Mouse (Mus musculus): ENCODE data around the gene Rac1. TPM values are rescaled to one million over a fixed set of nuclear protein-coding genes. Genes with fewer than 3 reads are reported as not detected.

Rac1 gene
- total RNA-seq, 1 experiment = 122 TPM

- Histone ChIP-seq H3K9me3 (ENCODE audit: control insufficient read depth, insufficient read depth, low read depth, low read length) (no peaks in the 10 kb centered on the region), H3K27ac (ENCODE audit: insufficient read depth, low read depth, low read length, poor library complexity, severe bottlenecking) (no peak overlapping the region), H3K9ac (ENCODE audit: insufficient read depth, low read depth, low read length, poor library complexity, severe bottlenecking) (no peak overlapping the region), H3K36me3 (ENCODE audit: control insufficient read depth, insufficient read depth, low read length, poor library complexity, severe bottlenecking) (no peaks in the 10 kb centered on the region; the same call in 1 of the 2 replicates), H3K4me1 (ENCODE audit: control insufficient read depth in 2 of 2, insufficient read depth in 2 of 2, low read length in 2 of 2, poor library complexity in 1 of 2) (peaks cover 0 to 8% of the 10 kb centered on the region in 2 experiments; a peak in 1 of 4 replicates), H3K4me3 (ENCODE audit: insufficient read depth in 1 of 2, low read depth in 1 of 2, low read length in 2 of 2, poor library complexity in 1 of 2, severe bottlenecking in 1 of 2) (0 out of 4 replicates have a peak overlapping the region, but pooled peaks of 1 of the 2 experiments have one; percentile 5)
- TF ChIP-seq HCFC1 (IDR thresholded peaks at IDR 0.05; ENCODE audit: borderline replicate concordance, insufficient read depth, low read length) (no peak), MAFK (IDR thresholded peaks at IDR 0.05; ENCODE audit: insufficient read depth, low read depth, low read length) (no peak), ZC3H11A (IDR thresholded peaks at IDR 0.05; ENCODE audit: borderline replicate concordance, low read depth, low read length) (no peak), ZNF384 (IDR thresholded peaks at IDR 0.05; ENCODE audit: low read depth, low read length) (no peak), CHD2 (IDR thresholded peaks at IDR 0.05; ENCODE audit: low read depth, low read length) (no peak)
- DNase-seq (ENCODE audit: low read depth, low spot score) = no peak
- in situ Hi-C loops (cut with MboI; ENCODE audit: low sequenced_read_pairs in 2 of 2, unreplicated experiment in 2 of 2) = no loop called here
These were observed 2.2 kb downstream of the Rac1 start for GRCm38 (mm10) chr5:143525454-143526225.

DNA sequence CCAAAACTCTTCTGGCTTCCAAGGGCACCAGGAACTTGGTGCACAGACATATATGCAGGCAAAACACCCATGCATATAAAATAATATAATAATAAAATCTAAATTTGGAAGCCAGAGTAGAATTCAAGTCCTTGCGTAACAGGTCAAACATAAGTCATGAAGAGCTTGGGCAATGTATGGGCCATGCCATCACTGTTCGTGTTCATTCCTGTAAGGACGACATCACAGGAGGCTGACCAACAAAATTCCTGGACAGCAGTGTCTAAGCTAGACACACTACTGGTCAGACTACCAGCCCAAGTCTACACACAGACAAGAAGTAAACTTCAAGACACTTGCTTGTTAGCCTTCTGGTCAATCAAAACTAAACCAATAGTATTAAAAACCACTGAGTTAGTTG, 5.0 kb downstream of the Rac1 start:
- Histone ChIP-seq H3K9ac (ENCODE audit: insufficient read depth, low read depth, low read length, poor library complexity, severe bottlenecking) (no peak overlapping the region), H3K4me3 (ENCODE audit: insufficient read depth in 1 of 2, low read depth in 1 of 2, low read length in 2 of 2, poor library complexity in 1 of 2, severe bottlenecking in 1 of 2) (no peak overlapping the region), H3K9me3 (ENCODE audit: control insufficient read depth, insufficient read depth, low read depth, low read length) (no peaks in the 10 kb centered on the region), H3K36me3 (ENCODE audit: control insufficient read depth, insufficient read depth, low read length, poor library complexity, severe bottlenecking) (peaks cover 2% of the 10 kb centered on the region; the same call in 1 of the 2 replicates), H3K27ac (ENCODE audit: insufficient read depth, low read depth, low read length, poor library complexity, severe bottlenecking) (no peak overlapping the region), H3K4me1 (ENCODE audit: control insufficient read depth in 2 of 2, insufficient read depth in 2 of 2, low read length in 2 of 2, poor library complexity in 1 of 2) (peaks cover 0 to 13% of the 10 kb centered on the region in 2 experiments; a peak in 2 of 4 replicates)
- no peak for DNase-seq (ENCODE audit: low read depth, low spot score)
- TF ChIP-seq ZNF384 (IDR thresholded peaks at IDR 0.05; ENCODE audit: low read depth, low read length) (no peak), CHD2 (IDR thresholded peaks at IDR 0.05; ENCODE audit: low read depth, low read length) (no peak)
- in situ Hi-C loops (cut with MboI; ENCODE audit: low sequenced_read_pairs in 2 of 2, unreplicated experiment in 2 of 2) = no loop called here

- Histone ChIP-seq H3K9me3 (ENCODE audit: control insufficient read depth, insufficient read depth, low read depth, low read length) (no peaks in the 10 kb centered on the region), H3K4me1 (ENCODE audit: control insufficient read depth in 2 of 2, insufficient read depth in 2 of 2, low read length in 2 of 2, poor library complexity in 1 of 2) (peaks cover 0 to 12% of the 10 kb centered on the region in 2 experiments; a peak in 2 of 4 replicates), H3K4me3 (ENCODE audit: insufficient read depth in 1 of 2, low read depth in 1 of 2, low read length in 2 of 2, poor library complexity in 1 of 2, severe bottlenecking in 1 of 2) (no peak overlapping the region), H3K9ac (ENCODE audit: insufficient read depth, low read depth, low read length, poor library complexity, severe bottlenecking) (no peak overlapping the region), H3K27ac (ENCODE audit: insufficient read depth, low read depth, low read length, poor library complexity, severe bottlenecking) (no peak overlapping the region), H3K36me3 (ENCODE audit: control insufficient read depth, insufficient read depth, low read length, poor library complexity, severe bottlenecking) (peaks cover 7% of the 10 kb centered on the region; the same call in 1 of the 2 replicates)
- in situ Hi-C loops (cut with MboI; ENCODE audit: low sequenced_read_pairs in 2 of 2, unreplicated experiment in 2 of 2) = no loop called here
- TF ChIP-seq ZC3H11A (IDR thresholded peaks at IDR 0.05; ENCODE audit: borderline replicate concordance, low read depth, low read length) (no peak), MAFK (IDR thresholded peaks at IDR 0.05; ENCODE audit: insufficient read depth, low read depth, low read length) (no peak), ZNF384 (IDR thresholded peaks at IDR 0.05; ENCODE audit: low read depth, low read length) (no peak), CHD2 (IDR thresholded peaks at IDR 0.05; ENCODE audit: low read depth, low read length) (no peak), HCFC1 (IDR thresholded peaks at IDR 0.05; ENCODE audit: borderline replicate concordance, insufficient read depth, low read length) (no peak)
- DNase-seq (ENCODE audit: low read depth, low spot score) = no peak
These were observed 7.4 kb downstream of the Rac1 start for GRCm38 (mm10) chr5:143520415-143520814.

DNA sequence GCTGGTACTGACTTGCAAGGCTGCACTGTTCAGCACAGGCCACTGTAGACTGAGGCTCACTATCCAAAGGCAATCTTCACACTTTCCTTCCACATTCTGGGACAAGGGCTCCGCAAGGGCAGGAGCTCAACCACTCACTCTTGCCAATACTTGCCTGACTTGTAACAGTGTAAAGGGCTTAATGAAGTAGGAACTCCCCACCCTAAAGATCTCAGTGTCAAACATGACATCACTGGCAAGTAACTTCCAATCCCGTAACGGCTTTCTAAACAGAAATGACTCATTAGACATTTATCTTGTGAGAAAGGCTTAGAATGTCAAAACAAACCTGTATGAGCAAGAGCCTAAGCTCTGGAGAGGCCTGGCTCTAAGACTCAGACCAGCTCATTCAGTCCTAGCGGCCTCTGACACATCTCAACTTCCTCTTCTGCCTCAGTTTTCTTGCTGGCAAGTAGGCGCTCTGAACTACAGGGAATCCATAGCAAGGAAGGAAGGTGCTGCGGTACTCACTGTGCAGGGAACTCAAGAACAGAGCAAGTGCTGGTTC, 9.7 kb downstream of the Rac1 start:
- H3K4me3 ChIP-seq (ENCODE audit: insufficient read depth in 1 of 2, low read depth in 1 of 2, low read length in 2 of 2, poor library complexity in 1 of 2, severe bottlenecking in 1 of 2) = no peak overlapping the region
- H3K9ac ChIP-seq (ENCODE audit: insufficient read depth, low read depth, low read length, poor library complexity, severe bottlenecking) = 0 out of 2 replicates have a peak overlapping the region, but pooled peaks have one; percentile 21
- DNase-seq (ENCODE audit: low read depth, low spot score) = no peak
- peaks cover 19% of the 10 kb centered on the region for H3K36me3 ChIP-seq (ENCODE audit: control insufficient read depth, insufficient read depth, low read length, poor library complexity, severe bottlenecking)
- TF ChIP-seq MAFK (IDR thresholded peaks at IDR 0.05; ENCODE audit: insufficient read depth, low read depth, low read length) (no peak), HCFC1 (IDR thresholded peaks at IDR 0.05; ENCODE audit: borderline replicate concordance, insufficient read depth, low read length) (no peak), CHD2 (IDR thresholded peaks at IDR 0.05; ENCODE audit: low read depth, low read length) (no peak), ZC3H11A (IDR thresholded peaks at IDR 0.05; ENCODE audit: borderline replicate concordance, low read depth, low read length) (no peak), ZNF384 (IDR thresholded peaks at IDR 0.05; ENCODE audit: low read depth, low read length) (no peak)
- no peaks in the 10 kb centered on the region for H3K9me3 ChIP-seq (ENCODE audit: control insufficient read depth, insufficient read depth, low read depth, low read length)
- H3K27ac ChIP-seq (ENCODE audit: insufficient read depth, low read depth, low read length, poor library complexity, severe bottlenecking) = no peak overlapping the region
- peaks cover 0 to 10% of the 10 kb centered on the region in 2 experiments; a peak in 2 of 4 replicates for H3K4me1 ChIP-seq (ENCODE audit: control insufficient read depth in 2 of 2, insufficient read depth in 2 of 2, low read length in 2 of 2, poor library complexity in 1 of 2)
- in situ Hi-C loops (cut with MboI; ENCODE audit: low sequenced_read_pairs in 2 of 2, unreplicated experiment in 2 of 2) = no loop called here

Measured in ES-E14 (cell line).